Mouse (Mus musculus) ES-E14 (cell line): ENCODE data around the gene Psmd12.

Experiments
- MAFK ChIP-seq: IDR thresholded peaks from 2 replicates; pipeline ENCODE4 v1.6.1; 2014; ENCODE audit warnings: mild to moderate bottlenecking, low read depth, low read length, inconsistent platforms; ENCODE audit not compliant: insufficient read depth
- ZC3H11A ChIP-seq: IDR thresholded peaks from 2 replicates; pipeline ENCODE4 v1.6.1; 2012; ENCODE audit warnings: low read depth, mild to moderate bottlenecking, inconsistent platforms, low read length, borderline replicate concordance
- ZNF384 ChIP-seq: IDR thresholded peaks from 2 replicates; pipeline ENCODE4 v1.6.1; 2012; ENCODE audit warnings: low read depth, low read length, inconsistent platforms

DNA sequence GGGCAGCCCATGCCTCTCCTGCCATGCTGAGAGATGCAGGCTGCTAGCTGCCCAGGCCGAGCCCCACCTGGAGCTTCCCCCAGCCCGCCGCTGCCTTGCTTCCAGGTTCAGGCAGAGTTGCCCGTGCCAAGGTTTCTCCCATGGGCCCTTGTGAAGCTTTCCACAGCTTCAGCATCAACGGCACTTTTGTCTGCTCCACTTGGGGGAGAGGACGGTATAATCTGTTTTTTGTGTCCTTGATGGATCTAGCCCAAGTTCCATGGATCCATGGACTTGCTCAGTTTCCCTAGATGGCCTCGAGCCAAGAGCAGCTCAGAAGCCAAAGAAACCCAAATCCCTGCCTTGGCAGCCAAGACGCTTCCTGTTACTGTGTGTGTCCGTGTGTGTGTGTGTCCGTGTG is 33.8 kb downstream of the Psmd12 start:
- TF ChIP-seq MAFK (no peak), ZC3H11A (no peak), ZNF384 (no peak)
